Mouse (Mus musculus) heart, adult 11 months (tissue): Measurements from ENCODE around the gene Eno1.
"Not testable (repeated sequence)": the region's sequence is repeated elsewhere in the genome, so short reads cannot be mapped to it uniquely, and the experiment has no call there.

Experiments
- DNase-seq: peaks from one replicate; pipeline ENCODE4 v3.0.0; 2022

Eno1 gene

DNA sequence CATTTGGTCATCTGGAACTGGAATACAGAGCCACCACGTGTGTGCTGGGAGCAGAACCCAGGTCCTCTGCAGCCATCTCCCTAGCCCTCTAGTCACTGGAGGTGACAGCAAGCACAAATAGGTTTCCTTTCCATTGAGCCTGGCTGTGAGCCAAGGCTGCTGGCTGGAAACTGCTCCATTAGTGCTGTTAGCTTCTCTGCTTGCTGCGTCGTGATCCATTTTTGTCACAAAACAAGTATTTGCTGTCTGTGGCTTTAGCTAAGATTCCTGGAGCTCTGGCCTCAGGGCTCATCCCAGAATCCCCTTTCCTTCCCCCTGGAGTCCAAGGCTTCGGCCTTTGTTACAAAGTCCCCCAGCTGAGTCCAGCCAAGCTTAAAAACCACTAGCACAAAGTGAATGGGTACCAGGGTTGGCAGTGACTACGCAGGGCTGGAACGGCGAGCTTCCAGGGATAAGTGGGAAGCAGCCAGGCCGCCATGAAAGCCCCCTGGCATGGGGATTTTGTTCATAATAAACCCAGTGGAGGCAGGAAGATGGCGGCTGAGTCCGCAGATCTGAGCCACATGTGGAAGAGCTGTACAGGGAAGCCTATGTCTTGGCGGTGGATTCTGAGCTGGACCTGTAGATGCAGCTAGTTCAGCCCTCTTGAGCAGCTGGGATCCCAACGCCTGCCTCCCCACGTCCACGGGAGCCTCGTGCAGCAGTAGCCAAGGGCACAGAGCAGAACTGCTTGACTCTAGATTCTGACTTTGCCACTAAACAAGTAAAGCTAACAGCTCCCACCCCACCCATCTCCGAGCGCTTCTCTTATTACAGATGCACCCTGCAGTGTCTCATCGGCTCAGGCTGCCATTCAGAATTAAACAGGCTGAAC, 14.3 kb downstream of the Eno1 start:
- peak; percentile 91 for DNase-seq

- DNase-seq: peak; percentile 81
These were observed 17.9 kb downstream of the Eno1 start for GRCm38 (mm10) chr4:150254416-150254815.

DNA sequence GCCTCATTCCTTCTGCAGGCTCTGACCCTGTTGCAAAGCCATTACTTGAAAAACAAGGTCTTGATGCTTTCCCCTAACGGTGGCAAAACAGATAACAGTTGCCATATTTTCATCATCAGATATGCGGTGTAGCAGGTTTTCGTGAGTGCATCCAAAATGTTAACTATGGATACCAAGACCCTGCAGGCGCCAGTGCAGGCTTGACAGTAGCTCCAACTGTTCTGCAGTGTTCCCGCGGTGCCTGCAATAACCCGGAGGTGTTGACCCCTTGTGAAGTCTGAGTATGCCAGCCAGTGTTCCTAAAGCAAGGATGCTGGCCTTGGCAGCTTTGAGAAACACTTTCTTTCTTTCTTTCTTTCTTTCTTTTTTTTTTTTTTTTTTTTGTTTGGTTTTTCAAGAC, 18.7 kb downstream of the Eno1 start:
- DNase-seq: peak; percentile 67

DNA sequence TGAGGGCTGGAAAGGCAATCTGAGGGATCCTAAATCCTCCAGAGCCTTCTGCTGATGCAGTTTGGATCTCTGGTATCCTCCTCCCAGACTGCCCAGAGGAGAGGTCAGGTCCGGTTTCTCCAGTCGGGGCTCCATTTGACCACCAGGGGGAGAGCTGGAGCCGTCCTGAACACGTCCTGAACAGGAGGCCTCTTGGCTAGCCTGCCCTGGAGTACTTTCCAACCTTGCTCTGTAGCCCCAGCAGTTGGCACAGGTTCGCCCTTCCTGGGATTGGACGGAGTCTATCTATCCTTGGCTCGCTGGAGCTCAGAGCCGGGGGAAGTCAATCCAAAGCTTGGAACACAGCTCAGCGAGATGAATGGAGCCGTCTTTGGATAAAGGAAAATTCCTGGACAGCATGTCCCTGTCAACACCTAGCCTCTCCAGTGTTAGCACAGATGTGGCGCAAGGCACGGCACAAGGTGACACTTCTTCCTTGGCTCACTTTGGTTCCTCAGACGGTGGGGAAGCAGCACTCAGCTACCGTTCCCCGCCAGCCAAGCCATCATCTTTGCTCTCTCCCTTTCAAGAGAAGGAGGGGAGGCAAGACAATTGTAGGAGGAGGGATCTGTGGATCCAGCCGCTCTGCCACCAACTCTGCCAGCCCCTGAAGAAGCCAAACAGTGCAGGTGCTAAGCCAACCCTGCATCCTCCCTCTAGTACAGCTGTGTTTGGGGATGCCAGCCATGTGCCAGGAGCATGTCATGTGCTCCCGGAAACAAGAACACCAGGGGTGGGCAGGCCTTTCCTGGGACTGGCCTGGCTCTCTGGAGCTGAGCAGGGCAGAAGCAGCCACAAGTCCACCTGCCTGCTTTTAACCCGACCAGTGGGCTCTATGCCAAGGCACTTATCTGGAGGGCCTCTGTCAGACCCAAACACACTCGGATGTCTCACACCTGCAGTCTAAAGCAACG, 21.0 kb downstream of the Eno1 start:
- DNase-seq: peak; percentile 99

DNA sequence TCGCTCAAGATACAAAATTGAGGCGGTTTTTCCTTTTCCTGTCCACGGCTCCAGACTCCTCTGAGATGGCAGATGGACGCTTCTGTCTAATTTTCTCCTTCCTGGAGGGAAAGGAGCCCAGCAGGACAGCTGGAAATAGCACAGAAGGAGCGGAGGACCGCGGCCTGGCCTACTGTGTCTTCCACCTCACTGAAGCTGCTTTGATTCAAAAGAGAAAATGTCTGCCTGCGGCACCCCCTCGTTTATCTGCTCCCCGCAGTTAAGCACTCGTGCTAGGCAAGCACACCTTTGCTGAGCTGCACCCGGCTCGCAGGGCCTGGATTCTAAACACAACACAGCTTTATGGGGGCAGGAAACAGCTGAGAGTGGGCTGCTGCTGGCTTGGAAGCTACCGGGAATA, 21.9 kb downstream of the Eno1 start:
- DNase-seq: peak; percentile 86

- DNase-seq: peak; percentile 83
These were observed 23.1 kb downstream of the Eno1 start for GRCm38 (mm10) chr4:150259577-150259976.

GRCm38 (mm10) chr4:150260111-150260510, 23.6 kb downstream of the Eno1 start:
- no peak for DNase-seq

DNA sequence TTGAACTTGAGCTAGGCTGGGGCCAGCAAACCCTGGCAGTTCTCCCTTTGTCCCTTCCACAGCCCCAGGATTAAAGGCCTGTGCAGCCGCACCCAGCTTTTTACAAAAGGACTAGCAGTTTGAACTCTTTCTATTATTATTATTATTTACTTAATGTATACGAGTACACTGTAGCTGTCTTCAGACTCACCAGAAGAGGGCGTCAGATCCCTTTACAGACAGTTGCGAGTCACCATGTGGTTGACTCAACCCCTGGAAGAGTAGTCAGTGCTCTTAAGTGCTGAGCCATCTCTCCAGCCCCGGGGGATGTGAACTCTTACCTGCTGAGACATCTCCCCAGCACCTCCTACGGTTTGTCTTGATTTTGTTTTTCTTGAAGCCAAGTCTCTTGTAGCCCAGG, 24.2 kb downstream of the Eno1 start:
- DNase-seq: peak; percentile 85

- peak; percentile 72 for DNase-seq
These were observed 25.8 kb downstream of the Eno1 start for GRCm38 (mm10) chr4:150262301-150262700.

GRCm38 (mm10) chr4:150264903-150265302, 28.4 kb downstream of the Eno1 start:
- DNase-seq: peak; percentile 91

DNA sequence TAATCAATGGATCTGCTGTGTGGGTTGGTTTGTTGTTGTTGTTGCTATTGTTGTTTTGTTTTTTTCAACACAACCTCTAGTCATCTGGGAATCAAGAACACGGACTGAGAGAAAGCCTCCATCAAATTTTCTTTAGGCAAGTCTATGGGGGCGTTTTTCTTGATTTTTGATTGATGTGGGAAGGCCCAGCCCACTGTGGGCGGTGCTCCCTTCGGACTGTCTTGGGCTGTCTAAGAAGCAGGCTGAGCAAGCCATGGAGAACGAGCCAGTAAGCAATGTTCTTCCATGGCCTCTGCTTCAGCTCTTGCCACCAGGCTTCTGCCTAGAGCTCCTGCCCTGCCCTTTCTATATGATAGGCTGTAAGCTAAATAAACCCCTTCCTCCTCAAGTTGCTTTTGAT, 28.9 kb downstream of the Eno1 start:
- DNase-seq: no peak

DNA sequence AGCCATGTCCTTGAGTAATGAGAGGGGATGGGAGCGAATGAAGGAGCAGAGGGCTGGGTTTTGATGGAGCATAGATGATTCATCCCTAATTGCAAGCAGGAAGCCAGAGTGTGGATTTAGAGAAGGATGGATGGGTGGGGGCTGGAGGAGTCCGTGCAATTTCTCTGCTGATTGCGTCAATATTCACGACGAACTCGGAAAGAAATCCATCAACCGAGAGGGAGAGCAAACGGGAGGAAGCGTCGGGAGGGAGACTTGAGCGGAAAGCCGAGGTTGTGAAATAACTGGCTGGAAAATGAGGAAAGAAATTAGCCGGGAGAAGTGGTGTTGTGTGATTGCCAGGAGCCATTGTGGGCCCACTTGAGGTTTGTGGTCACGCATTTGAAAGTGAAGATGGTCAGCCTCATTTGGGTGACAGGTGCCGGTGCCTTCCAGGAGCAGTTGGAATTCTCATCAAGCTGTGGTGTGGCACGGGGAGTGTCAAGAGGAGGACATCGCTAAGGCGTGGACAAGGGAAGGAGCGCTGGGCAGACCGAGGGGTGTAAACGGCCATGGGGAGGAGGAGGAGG, 30.2 kb downstream of the Eno1 start:
- peak; percentile 91 for DNase-seq

- peak; percentile 91 for DNase-seq
These were observed 32.4 kb downstream of the Eno1 start for GRCm38 (mm10) chr4:150268674-150269653.

GRCm38 (mm10) chr4:150269679-150270078, 33.2 kb downstream of the Eno1 start:
- DNase-seq: no peak

DNA sequence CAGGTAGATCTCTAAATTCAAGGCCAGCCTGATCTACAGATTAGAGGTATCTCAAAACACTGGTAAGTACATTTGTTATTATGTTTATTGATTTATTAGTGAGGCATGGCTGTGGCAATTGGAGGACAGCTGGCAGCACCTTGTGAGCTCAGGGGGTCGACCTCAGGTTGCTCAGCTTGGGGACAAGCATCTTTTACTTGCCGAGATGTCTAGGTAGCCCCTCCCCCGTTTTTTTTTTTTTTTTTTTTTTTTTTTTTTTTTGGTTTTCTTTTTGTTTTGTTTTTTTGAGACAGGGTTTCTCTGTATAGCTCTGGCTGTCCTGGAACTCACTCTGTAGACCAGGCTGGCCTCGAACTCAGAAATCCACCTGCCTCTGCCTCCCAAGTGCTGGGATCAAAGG, 34.2 kb downstream of the Eno1 start:
- not testable (repeated sequence) for DNase-seq

DNA sequence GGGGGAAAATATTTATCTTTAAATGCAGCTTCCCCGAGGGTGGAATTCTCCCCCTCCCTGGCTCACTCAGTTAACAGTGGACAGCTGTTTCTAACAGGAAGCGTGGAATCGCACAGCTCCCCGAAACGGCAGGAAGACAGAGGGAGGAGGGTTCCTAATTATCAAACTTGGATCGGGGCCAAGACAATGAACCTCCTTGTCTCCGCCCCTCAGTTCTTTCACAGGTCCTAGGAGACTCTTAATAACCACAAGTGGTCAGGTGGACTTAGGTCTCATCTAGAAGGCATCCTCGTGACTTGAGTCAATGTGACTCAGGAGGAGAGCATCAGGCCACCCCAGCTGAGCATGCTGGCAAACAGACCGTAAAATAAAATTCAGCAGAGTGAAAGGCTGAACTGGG, 36.2 kb downstream of the Eno1 start:
- peak; percentile 98 for DNase-seq

DNA sequence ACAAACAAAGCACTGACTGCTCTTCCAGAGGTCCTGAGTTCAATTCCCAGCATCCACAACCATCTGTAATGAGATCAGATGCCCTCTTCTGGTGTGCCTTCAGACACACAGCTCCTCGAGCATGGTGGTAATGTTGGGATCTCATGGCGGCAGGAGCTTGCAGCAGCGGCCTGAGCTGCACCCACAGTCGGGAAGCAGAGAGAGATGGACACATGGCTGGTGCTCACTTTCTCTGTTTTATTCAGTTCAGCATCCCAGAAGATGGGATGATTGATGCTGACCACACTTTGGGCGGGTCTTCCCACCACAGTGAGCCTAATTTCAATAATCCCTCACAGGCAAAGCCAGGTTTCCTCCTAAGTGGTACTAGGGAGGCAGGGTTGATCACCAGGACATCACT, 39.0 kb downstream of the Eno1 start:
- peak; percentile 72 for DNase-seq

GRCm38 (mm10) chr4:150279336-150279735, 42.8 kb downstream of the Eno1 start:
- peak; percentile 75 for DNase-seq

DNA sequence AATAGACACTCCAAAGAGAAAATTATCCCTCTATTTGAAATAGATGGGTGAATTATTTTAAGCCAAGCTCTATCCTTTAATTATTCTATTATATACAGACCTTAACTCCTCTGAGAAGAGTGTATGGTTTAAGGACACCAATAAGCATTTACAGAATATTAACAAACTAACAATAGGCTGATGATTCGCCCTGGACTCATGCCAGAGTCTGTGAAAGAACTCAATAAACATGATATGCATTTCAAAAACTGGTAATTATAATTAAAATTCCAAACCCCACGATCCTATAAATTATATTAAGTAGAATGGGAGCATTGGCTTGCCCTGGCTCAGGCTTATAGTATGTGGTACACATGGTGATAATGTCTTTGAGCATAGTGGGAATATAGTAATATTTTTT, 43.5 kb downstream of the Eno1 start:
- DNase-seq: no peak

- DNase-seq: peak; percentile 78
These were observed 43.9 kb downstream of the Eno1 start for GRCm38 (mm10) chr4:150280459-150280858.

DNA sequence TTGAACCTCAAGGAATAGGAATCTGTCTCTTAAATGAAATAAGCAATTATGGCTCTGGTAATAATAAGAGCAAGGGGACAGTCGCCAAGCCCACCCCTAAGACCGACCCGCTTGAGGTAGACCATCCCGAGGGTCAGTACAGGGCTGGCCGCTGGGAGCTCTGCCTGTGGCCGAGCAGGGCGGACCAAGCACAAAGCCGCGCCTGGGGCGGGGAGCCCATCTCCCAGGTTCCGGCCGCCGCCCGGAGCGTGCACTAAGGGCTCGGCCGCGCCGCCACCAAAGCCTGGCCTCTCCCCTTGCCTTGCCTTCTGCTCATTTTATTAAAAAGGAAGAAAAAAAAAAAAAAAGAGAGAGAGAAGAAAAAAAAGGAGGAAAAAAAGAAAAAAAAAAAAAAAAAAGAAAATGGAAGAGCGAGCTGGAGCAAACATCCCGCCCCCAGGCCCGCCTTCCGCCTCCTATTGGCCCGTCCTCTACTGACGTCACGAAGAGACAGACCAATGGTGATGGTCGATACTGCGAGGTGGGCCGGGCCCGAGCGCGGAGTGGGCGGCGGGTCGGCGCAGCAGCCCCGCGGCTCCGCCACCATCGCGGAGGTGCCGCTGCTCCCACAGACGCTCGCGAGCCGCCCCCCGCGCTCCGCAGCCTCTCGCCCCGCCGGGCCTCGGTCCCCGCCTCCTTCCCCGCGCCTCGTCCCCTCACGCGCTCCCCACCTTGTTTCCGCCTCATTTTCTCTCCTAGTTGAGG, 44.7 kb downstream of the Eno1 start, which contains the start of gene Rere:
Gene Rere, plus strand, starts transcription at position 629 of the 744 bp plus-strand sequence.
- peak; percentile 100 for DNase-seq
